In the genomic region with DNA sequence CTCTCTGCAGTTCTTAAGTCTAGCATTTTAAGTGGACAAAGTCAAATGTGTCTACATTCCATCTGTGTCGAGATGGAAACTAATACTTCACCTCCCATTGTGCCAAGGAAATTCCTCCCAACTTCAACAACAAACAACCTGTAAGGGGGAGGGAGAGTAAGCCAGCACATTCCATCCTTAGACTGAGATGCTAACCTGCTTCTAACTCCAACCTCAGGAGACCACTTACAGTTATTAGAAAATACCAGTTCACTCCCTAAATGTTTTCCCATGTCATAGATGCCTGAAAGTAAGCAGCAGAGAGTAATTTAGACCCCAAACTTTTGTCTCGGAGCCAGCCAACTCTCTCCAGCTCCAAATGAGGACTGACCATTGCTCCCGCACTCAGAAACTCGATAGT, we compare ENCODE assay signal across 11 mouse cellular contexts. TPM values are rescaled to one million over a fixed set of nuclear protein-coding genes. Genes with fewer than 3 reads are reported as not detected.
DNase-seq lines count a peak whose midpoint lies in the region; ATAC-seq and TF ChIP-seq lines count a peak whose summit lies in the region.
"Had no signal": no experiment of that assay in that cellular context is flagged by ENCODE, and none has a peak within 500 bp of the region (broad histone marks: within the 10 kb centered on the region; RNA-seq: fewer than 3 reads in every experiment).

No protein-coding gene starts in this region.

- WGBS in embryonic facial prominence, embryonic 13.5 days = 49% methylated on average over 4 of the region's 4 CpGs
- WGBS in limb, embryonic 15.5 days = 29% methylated on average over 4 of the region's 4 CpGs
- 79% methylated on average over 4 of the region's 4 CpGs for WGBS in forebrain, embryonic 11.5 days

- H3K4me1 ChIP-seq in embryonic facial prominence, embryonic 13.5 days = peaks cover 17% of the 10 kb centered on the region
- H3K4me1 ChIP-seq in limb, embryonic 15.5 days = peaks cover 14% of the 10 kb centered on the region
- H3K4me1 ChIP-seq in forebrain, embryonic 11.5 days (replicated peaks; ENCODE audit: control insufficient read depth, insufficient read depth, low read length) = no peaks in the 10 kb centered on the region
- H3K4me1 ChIP-seq: megakaryocyte, embryonic 14.5 days had no signal

- peak overlapping the region; percentile 79 for H3K27ac ChIP-seq in layer of hippocampus, adult 2 months
- peak overlapping the region; percentile 12; the same call in 1 of the 2 replicates for H3K27ac ChIP-seq in embryonic facial prominence, embryonic 13.5 days
- peak overlapping the region; percentile 86 for H3K27ac ChIP-seq in limb, embryonic 15.5 days
- no peak overlapping the region for H3K27ac ChIP-seq in forebrain, embryonic 11.5 days (ENCODE audit: low read depth, low read length)

- no peak for ATAC-seq in embryonic facial prominence, embryonic 13.5 days (ENCODE audit: insufficient number of reproducible peaks, insufficient read depth, low FRiP score, low TSS enrichment, low read depth)
- peak; percentile 41; the same call in 1 of the 2 replicates for ATAC-seq in limb, embryonic 15.5 days (ENCODE audit: insufficient number of reproducible peaks, low FRiP score, low TSS enrichment, low read depth)
- no peak for ATAC-seq in forebrain, embryonic 11.5 days (replicated peaks; ENCODE audit: low FRiP score)

- no peak for TF ChIP-seq CTCF in layer of hippocampus, adult 2 months (conservative IDR thresholded peaks at IDR 0.05)

- H3K4me3 ChIP-seq in layer of hippocampus, adult 2 months = peak overlapping the region; percentile 44
- H3K4me3 ChIP-seq in embryonic facial prominence, embryonic 13.5 days = no peak overlapping the region
- H3K4me3 ChIP-seq in limb, embryonic 15.5 days = peak overlapping the region; percentile 31
- no peak overlapping the region for H3K4me3 ChIP-seq in forebrain, embryonic 11.5 days (ENCODE audit: low read depth, low read length)
- H3K4me3 ChIP-seq: forebrain, embryonic 10.5 days had no signal

- no peaks in the 10 kb centered on the region for H3K27me3 ChIP-seq in embryonic facial prominence, embryonic 13.5 days
- H3K27me3 ChIP-seq in limb, embryonic 15.5 days = no peaks in the 10 kb centered on the region
- no peaks in the 10 kb centered on the region for H3K27me3 ChIP-seq in forebrain, embryonic 11.5 days (ENCODE audit: control insufficient read depth, insufficient read depth, low read length)
- H3K27me3 ChIP-seq: megakaryocyte, embryonic 14.5 days had no signal

- no peaks in the 10 kb centered on the region for H3K36me3 ChIP-seq in embryonic facial prominence, embryonic 13.5 days
- no peaks in the 10 kb centered on the region for H3K36me3 ChIP-seq in limb, embryonic 15.5 days
- H3K36me3 ChIP-seq in forebrain, embryonic 11.5 days (ENCODE audit: control insufficient read depth, insufficient read depth, low read length) = no peaks in the 10 kb centered on the region
- H3K36me3 ChIP-seq: forebrain, embryonic 10.5 days had no signal

- no peak overlapping the region for H3K9ac ChIP-seq in embryonic facial prominence, embryonic 13.5 days
- H3K9ac ChIP-seq in limb, embryonic 15.5 days = no peak overlapping the region
- no peak overlapping the region for H3K9ac ChIP-seq in forebrain, embryonic 11.5 days (ENCODE audit: low read length)

- peak overlapping the region; percentile 21 for H3K4me2 ChIP-seq in embryonic facial prominence, embryonic 13.5 days
- peak overlapping the region; percentile 25 for H3K4me2 ChIP-seq in limb, embryonic 15.5 days
- no peak overlapping the region for H3K4me2 ChIP-seq in forebrain, embryonic 11.5 days (ENCODE audit: low read depth, low read length, severe bottlenecking)

- DNase-seq in layer of hippocampus, adult 2 months (ENCODE audit: low spot score in 2 of 2) = no peak
- DNase-seq in layer of hippocampus, adult 9-10 months (ENCODE audit: low spot score) = no peak
- peak; percentile 18 for DNase-seq in R1 (ENCODE audit: low read depth, low spot score)
- no peak for DNase-seq in forebrain, embryonic 11.5 days (ENCODE audit: low spot score)
- no peak for DNase-seq in frontal cortex, postnatal 36 days (ENCODE audit: low spot score in 2 of 2)
- DNase-seq: cerebellum, adult 9-11 months had no signal

- no peaks in the 10 kb centered on the region for H3K9me3 ChIP-seq in embryonic facial prominence, embryonic 13.5 days
- no peaks in the 10 kb centered on the region for H3K9me3 ChIP-seq in limb, embryonic 15.5 days
- H3K9me3 ChIP-seq in forebrain, embryonic 11.5 days (ENCODE audit: control insufficient read depth, low read length) = no peaks in the 10 kb centered on the region
- H3K9me3 ChIP-seq: forebrain, embryonic 10.5 days had no signal

RNA-seq across cellular contexts. Expression of gene Tm4sf1, which starts 7.9 kb away (rescaled TPM):
- 10 to 100 TPM; 11.5 to 19.0 TPM for total RNA-seq in layer of hippocampus, adult 2 months (2021)
- 30.1 and 46.6 TPM in 2 replicates for polyA plus RNA-seq in embryonic facial prominence, embryonic 13.5 days (2015; fragmentation: Nextera tagmentation; extraction: Ambion mirVana)
- polyA plus RNA-seq in limb, embryonic 15.5 days (2015; fragmentation: Nextera tagmentation; extraction: Ambion mirVana) = 106 and 107 TPM in 2 replicates
- 9.2 and 9.9 TPM in 2 replicates for polyA plus RNA-seq in forebrain, embryonic 11.5 days (2014; fragmentation: Nextera tagmentation; extraction: Ambion mirVana)
- total RNA-seq: neutrophil, adult 5-6 weeks had no signal

Comparison
In these comparisons a context has a peak if more than half of its experiments do, and no peak if none do; other contexts are left out.
1. H3K4me3 ChIP-seq: peak in layer of hippocampus, adult 2 months (single experiment) and limb, embryonic 15.5 days (single experiment); none in embryonic facial prominence, embryonic 13.5 days (single experiment) and forebrain, embryonic 11.5 days (single experiment).